Mouse (Mus musculus) CH12.LX (cell line): ENCODE results near the gene Pcolce. TPM values are rescaled to one million over a fixed set of nuclear protein-coding genes. Genes with fewer than 3 reads are reported as not detected.

Source experiments
- DNase-seq: peaks from one replicate; pipeline ENCODE4 v3.0.0-alpha.2; 2013; ENCODE audit errors: extremely low read depth
- H3K27ac ChIP-seq: 2 replicates; pipeline ENCODE4 v1.5.1; 2012; ENCODE audit warnings: low read depth, mild to moderate bottlenecking, control low read depth, moderate library complexity; ENCODE audit not compliant: insufficient read depth
- H3K27me3 ChIP-seq: replicated peaks from 2 replicates; pipeline ENCODE3; 2012; ENCODE audit warnings: inconsistent platforms
- H3K36me3 ChIP-seq, 2 experiments: replicated peaks in 1 of 2; 2 replicates each; pipeline versions ENCODE3 to v1.6.1; 2012; ENCODE audit warnings: inconsistent platforms in 1 of 2, low read length in 1 of 2, mild to moderate bottlenecking in 1 of 2, mixed read lengths in 1 of 2, moderate library complexity in 1 of 2; ENCODE audit not compliant: control insufficient read depth in 1 of 2, insufficient read depth in 1 of 2
- H3K4me1 ChIP-seq, 2 experiments: 2 replicates each; pipeline ENCODE4 v1.6.1; 2012; ENCODE audit warnings: inconsistent platforms in 1 of 2, moderate library complexity in 1 of 2; ENCODE audit not compliant: insufficient read depth in 2 of 2, control insufficient read depth in 1 of 2
- H3K4me2 ChIP-seq: 2 replicates; pipeline ENCODE4 v1.6.1; 2012; ENCODE audit warnings: low read depth, mild to moderate bottlenecking, control low read depth; ENCODE audit not compliant: poor library complexity, insufficient read depth, severe bottlenecking
- H3K4me3 ChIP-seq, 3 experiments: fragments of 150-350 bp in 1 of 3; sonication (generic) in 1 of 3; replicated peaks in 1 of 3; 2 replicates each; pipeline versions ENCODE3 to v1.5.1; 2011 to 2012; ENCODE audit warnings: low read depth in 2 of 3, low read length in 2 of 3, mild to moderate bottlenecking in 2 of 3, moderate library complexity in 2 of 3, control low read depth in 1 of 3, improper control_type of control experiment in 1 of 3, inconsistent platforms in 1 of 3, mixed read lengths in 1 of 3; ENCODE audit not compliant: poor library complexity in 1 of 3
- H3K79me2 ChIP-seq: replicated peaks from 2 replicates; pipeline ENCODE4 v1.6.1; 2012; ENCODE audit warnings: mild to moderate bottlenecking, moderate library complexity; ENCODE audit not compliant: control insufficient read depth, poor library complexity, insufficient read depth, severe bottlenecking; ENCODE audit errors: extremely low read depth
- H3K9ac ChIP-seq: 2 replicates; pipeline ENCODE4 v1.6.1; 2012; ENCODE audit warnings: low read depth, mild to moderate bottlenecking, control low read depth, moderate library complexity; ENCODE audit not compliant: insufficient read depth
- H3K9me3 ChIP-seq: replicated peaks from 2 replicates; pipeline ENCODE3; 2012; ENCODE audit warnings: low read length, inconsistent platforms, mixed read lengths
- BHLHE40 ChIP-seq: IDR thresholded peaks from 2 replicates; pipeline ENCODE4 v1.6.1; 2011; ENCODE audit warnings: mild to moderate bottlenecking, low read depth, low read length, improper control_type of control experiment
- CTCF ChIP-seq, 2 experiments: IDR thresholded peaks in 1 of 2; conservative IDR thresholded peaks in 1 of 2; 2 replicates each; pipeline ENCODE4 v1.5.1; 2011 to 2012; ENCODE audit warnings: low read depth in 2 of 2, low read length in 2 of 2, improper control_type of control experiment in 1 of 2, inconsistent platforms in 1 of 2, mild to moderate bottlenecking in 1 of 2, moderate library complexity in 1 of 2
- E2F4 ChIP-seq: IDR thresholded peaks from 2 replicates; pipeline ENCODE4 v1.6.1; 2011; ENCODE audit warnings: low read depth, low read length, improper control_type of control experiment; ENCODE audit not compliant: insufficient replicate concordance
- ELF1 ChIP-seq: IDR thresholded peaks from 2 replicates; pipeline ENCODE4 v1.6.1; 2014; ENCODE audit warnings: low read depth, mild to moderate bottlenecking, inconsistent platforms, low read length, improper control_type of control experiment
- EP300 ChIP-seq: IDR thresholded peaks from 2 replicates; pipeline ENCODE4 v1.6.1; 2011; ENCODE audit warnings: low read length, improper control_type of control experiment
- HCFC1 ChIP-seq: IDR thresholded peaks from 2 replicates; pipeline ENCODE4 v1.6.1; 2012; ENCODE audit warnings: low read depth, mild to moderate bottlenecking, inconsistent platforms, low read length, improper control_type of control experiment
- IRF4 ChIP-seq: IDR thresholded peaks from 2 replicates; pipeline ENCODE4 v1.6.1; 2014; ENCODE audit warnings: low read depth, mild to moderate bottlenecking, inconsistent platforms, low read length, improper control_type of control experiment
- KAT2A ChIP-seq: IDR thresholded peaks from 2 replicates; pipeline ENCODE4 v1.6.1; 2012; ENCODE audit warnings: low read length, improper control_type of control experiment, inconsistent platforms; ENCODE audit not compliant: insufficient replicate concordance
- MAFK ChIP-seq: IDR thresholded peaks from 2 replicates; pipeline ENCODE4 v1.6.1; 2011; ENCODE audit warnings: low read length, improper control_type of control experiment; ENCODE audit not compliant: insufficient replicate concordance
- MAZ ChIP-seq: IDR thresholded peaks from 2 replicates; pipeline ENCODE4 v1.6.1; 2012; ENCODE audit warnings: low read depth, mild to moderate bottlenecking, inconsistent platforms, low read length, improper control_type of control experiment, moderate library complexity
- MEF2A ChIP-seq: IDR thresholded peaks from 2 replicates; pipeline ENCODE4 v1.6.1; 2014; ENCODE audit warnings: low read depth, mild to moderate bottlenecking, inconsistent platforms, low read length, improper control_type of control experiment, borderline replicate concordance
- MYC ChIP-seq: IDR thresholded peaks from 2 replicates; pipeline ENCODE4 v1.6.1; 2011; ENCODE audit warnings: low read depth, mild to moderate bottlenecking, improper control_type of control experiment, low read length
- NELFE ChIP-seq: IDR thresholded peaks from 2 replicates; pipeline ENCODE4 v1.6.1; 2011; ENCODE audit warnings: low read depth, low read length, improper control_type of control experiment
- NRF1 ChIP-seq: IDR thresholded peaks from 2 replicates; pipeline ENCODE4 v1.6.1; 2014; ENCODE audit warnings: low read depth, mild to moderate bottlenecking, inconsistent platforms, low read length, improper control_type of control experiment, moderate library complexity
- PAX5 ChIP-seq: IDR thresholded peaks from 2 replicates; pipeline ENCODE4 v1.6.1; 2012; ENCODE audit warnings: low read length, inconsistent platforms, mixed read lengths
- POLR2A ChIP-seq: IDR thresholded peaks from 2 replicates; pipeline ENCODE4 v1.6.1; 2011; ENCODE audit warnings: low read depth, mild to moderate bottlenecking, improper control_type of control experiment, low read length
- POLR2AphosphoS2 ChIP-seq: IDR thresholded peaks from 2 replicates; pipeline ENCODE4 v1.6.1; 2011; ENCODE audit warnings: low read depth, low read length, improper control_type of control experiment
- RAD21 ChIP-seq: IDR thresholded peaks from 2 replicates; pipeline ENCODE4 v1.6.1; 2011; ENCODE audit warnings: low read depth, mild to moderate bottlenecking, low read length, improper control_type of control experiment, moderate library complexity
- RCOR1 ChIP-seq: conservative IDR thresholded peaks from 2 replicates; pipeline ENCODE4 v1.6.1; 2012; ENCODE audit warnings: low read depth, mild to moderate bottlenecking, inconsistent platforms, low read length, improper control_type of control experiment
- SIN3A ChIP-seq: IDR thresholded peaks from 2 replicates; pipeline ENCODE4 v1.6.1; 2012; ENCODE audit warnings: low read length, improper control_type of control experiment, inconsistent platforms
- SMC3 ChIP-seq: IDR thresholded peaks from 2 replicates; pipeline ENCODE4 v1.6.1; 2011; ENCODE audit warnings: low read depth, low read length, improper control_type of control experiment
- TCF12 ChIP-seq: IDR thresholded peaks from 2 replicates; pipeline ENCODE4 v1.6.1; 2014; ENCODE audit warnings: low read depth, mild to moderate bottlenecking, inconsistent platforms, low read length, improper control_type of control experiment
- USF1 ChIP-seq: IDR thresholded peaks from 2 replicates; pipeline ENCODE4 v1.6.1; 2014; ENCODE audit warnings: low read depth, mild to moderate bottlenecking, inconsistent platforms, low read length, improper control_type of control experiment
- USF2 ChIP-seq: conservative IDR thresholded peaks from 2 replicates; pipeline ENCODE4 v1.6.1; 2011; ENCODE audit warnings: low read depth, low read length, improper control_type of control experiment
- ZKSCAN1 ChIP-seq: IDR thresholded peaks from 2 replicates; pipeline ENCODE4 v1.6.1; 2012; ENCODE audit warnings: low read depth, inconsistent platforms, low read length, improper control_type of control experiment, borderline replicate concordance
- ZMIZ1 ChIP-seq: IDR thresholded peaks from 2 replicates; pipeline ENCODE4 v1.6.1; 2012; ENCODE audit warnings: low read depth, mild to moderate bottlenecking, inconsistent platforms, low read length, improper control_type of control experiment
- ZNF384 ChIP-seq: IDR thresholded peaks from 2 replicates; pipeline ENCODE4 v1.6.1; 2012; ENCODE audit warnings: low read depth, low read length, improper control_type of control experiment, inconsistent platforms
- dilution Hi-C: fragments of 300-500 bp; cut with MboI; formaldehyde crosslinking; loops from 2 replicates; pipeline ENCODE4 v1.14.3; 2020; ENCODE audit warnings: low sequenced_read_pairs; ENCODE audit not compliant: extremely low pct_unique_long_range_greater_than_20kb, extremely low pct_ligation_motif_present
- in situ Hi-C: fragments of 300-500 bp; cut with MboI; formaldehyde crosslinking; loops from 3 replicates; pipeline ENCODE4 v1.14.3; 2019; ENCODE audit warnings: low sequenced_read_pairs, low pct_ligation_motif_present, low pct_unique_long_range_greater_than_20kb, mixed read lengths
- polyA plus RNA-seq: library from polyadenylated mRNA; unstranded; fragments of >175 nt; gene quantifications from 2 replicates; pipeline ENCODE4 v1.2.1, GENCODE M21; 2012; ENCODE audit warnings: low read depth; ENCODE audit not compliant: insufficient read length
- total RNA-seq, 2 experiments: library from RNA; depleted of rRNA; stranded (reverse); fragments of 300-350 nt in 1 of 2; fragments of >200 nt in 1 of 2; gene quantifications; 2 replicates each; pipeline ENCODE4 v1.2.3; 2012 to 2014

Pcolce gene
- total and polyA plus RNA-seq, 3 experiments = 0.30 to 0.97 TPM; not detected in 1

- Histone ChIP-seq H3K79me2 (no peaks in the 10 kb centered on the region), H3K4me1 (no peaks in the 10 kb centered on the region), H3K36me3 (no peaks in the 10 kb centered on the region), H3K4me2 (no peak overlapping the region), H3K9me3 (peaks cover 6% of the 10 kb centered on the region), H3K9ac (no peak overlapping the region), H3K4me3 (no peak overlapping the region), H3K27me3 (peaks cover 3% of the 10 kb centered on the region), H3K27ac (no peak overlapping the region)
- in situ Hi-C loops = no loop called here
- DNase-seq = no peak
- no peak for TF ChIP-seq SMC3
- TF ChIP-seq SIN3A = no peak
- TF ChIP-seq E2F4 = no peak
- TF ChIP-seq HCFC1 = no peak
- no peak for TF ChIP-seq ZNF384
- no peak for TF ChIP-seq RAD21
- TF ChIP-seq BHLHE40 = no peak
- TF ChIP-seq MYC = no peak
- no peak for TF ChIP-seq NRF1
- no peak for TF ChIP-seq IRF4
- no peak for TF ChIP-seq CTCF (conservative IDR thresholded peaks at IDR 0.05 in 1 of 2, IDR thresholded peaks at IDR 0.05 in 1 of 2; ENCODE audit: low read depth in 2 of 2, low read length in 2 of 2)
- no peak for TF ChIP-seq NELFE
- dilution Hi-C loops = no loop called here
Observed at GRCm38 (mm10) chr5:137583670-137584169, 29.9 kb downstream of the Pcolce start.

GRCm38 (mm10) chr5:137582702-137583101, 30.9 kb downstream of the Pcolce start:
- H3K36me3 ChIP-seq = no peaks in the 10 kb centered on the region
- H3K4me2 ChIP-seq = no peak overlapping the region
- peaks cover 3% of the 10 kb centered on the region for H3K27me3 ChIP-seq
- no peak for TF ChIP-seq USF2
- TF ChIP-seq MAZ = no peak
- TF ChIP-seq USF1 = no peak
- no peak for TF ChIP-seq MEF2A
- TF ChIP-seq KAT2A = no peak
- no peak for TF ChIP-seq RAD21
- TF ChIP-seq ZNF384 = no peak
- no peak for TF ChIP-seq PAX5
- TF ChIP-seq MAFK = no peak
- TF ChIP-seq RCOR1 = no peak
- no peak for TF ChIP-seq ZMIZ1
- TF ChIP-seq POLR2AphosphoS2 = no peak
- TF ChIP-seq TCF12 = no peak
- TF ChIP-seq ELF1 = no peak
- TF ChIP-seq BHLHE40 = no peak
- TF ChIP-seq POLR2A = no peak
- no peak for TF ChIP-seq EP300
- TF ChIP-seq NRF1 = no peak
- TF ChIP-seq ZKSCAN1 = no peak
- no peak for TF ChIP-seq SIN3A
- TF ChIP-seq, all 38 proteins: peak for 0
- Histone ChIP-seq H3K4me1 (no peaks in the 10 kb centered on the region), H3K27ac (no peak overlapping the region), H3K9me3 (peaks cover 6% of the 10 kb centered on the region), H3K9ac (no peak overlapping the region), H3K79me2 (no peaks in the 10 kb centered on the region), H3K4me3 (no peak overlapping the region)
- DNase-seq = no peak
- in situ Hi-C loops = no loop called here
- dilution Hi-C loops = no loop called here
